Mouse (Mus musculus): ENCODE data around the gene Gpr31b. TPM values are rescaled to one million over a fixed set of nuclear protein-coding genes. Genes with fewer than 3 reads are reported as not detected.
"Not testable (repeated sequence)": the region's sequence is repeated elsewhere in the genome, so short reads cannot be mapped to it uniquely, and the experiment has no call there.

Gpr31b gene
- polyA plus RNA-seq (2015; fragmentation: Nextera tagmentation; extraction: Ambion mirVana): 0.16 TPM in 1 of 2 replicates, not detected in the other

- not testable (repeated sequence) for DNase-seq (ENCODE audit: low spot score)
Measured at GRCm38 (mm10) chr17:13052124-13052813, at the start of gene Gpr31b. Gene Gpr31b (minus strand): TSS chr17:13052296.

- not testable (repeated sequence) for DNase-seq (ENCODE audit: low spot score)
Measured at GRCm38 (mm10) chr17:13092960-13093359, 40.9 kb upstream of the Gpr31b start.

GRCm38 (mm10) chr17:13092100-13092764, 40.1 kb upstream of the Gpr31b start:
- DNase-seq (ENCODE audit: low spot score): not testable (repeated sequence)

GRCm38 (mm10) chr17:13091510-13091909, 39.4 kb upstream of the Gpr31b start:
- DNase-seq (ENCODE audit: low spot score): not testable (repeated sequence)

- DNase-seq (ENCODE audit: low spot score): not testable (repeated sequence)
Measured at GRCm38 (mm10) chr17:13069227-13069626, 17.1 kb upstream of the Gpr31b start.

GRCm38 (mm10) chr17:13067864-13068385, 15.8 kb upstream of the Gpr31b start:
- DNase-seq (ENCODE audit: low spot score): not testable (repeated sequence)

- not testable (repeated sequence) for DNase-seq (ENCODE audit: low spot score)
Measured at GRCm38 (mm10) chr17:13062882-13063281, 10.8 kb upstream of the Gpr31b start.

GRCm38 (mm10) chr17:13060804-13061203, 8.7 kb upstream of the Gpr31b start, which contains the start of gene Tcp10b:
Gene Tcp10b (plus strand): TSS chr17:13061104.
- DNase-seq (ENCODE audit: low spot score): not testable (repeated sequence)

GRCm38 (mm10) chr17:13043846-13044673, 8.0 kb downstream of the Gpr31b start:
- DNase-seq (ENCODE audit: low spot score): peak; percentile 61

GRCm38 (mm10) chr17:13036627-13037192, 15.4 kb downstream of the Gpr31b start:
- not testable (repeated sequence) for DNase-seq (ENCODE audit: low spot score)

GRCm38 (mm10) chr17:13013316-13013715, 38.8 kb downstream of the Gpr31b start:
- DNase-seq (ENCODE audit: low spot score): no peak

- peak; percentile 68 for DNase-seq (ENCODE audit: low spot score)
Measured at GRCm38 (mm10) chr17:13009887-13010286, 42.2 kb downstream of the Gpr31b start.

- no peak for DNase-seq (ENCODE audit: low spot score)
Measured at GRCm38 (mm10) chr17:13008528-13008927, 43.6 kb downstream of the Gpr31b start.

- DNase-seq (ENCODE audit: low spot score): peak; percentile 92
Measured at GRCm38 (mm10) chr17:13007730-13008425, 44.2 kb downstream of the Gpr31b start.

GRCm38 (mm10) chr17:13006984-13007383, 45.1 kb downstream of the Gpr31b start:
- DNase-seq (ENCODE audit: low spot score): no peak

- DNase-seq (ENCODE audit: low spot score): not testable (repeated sequence)
Measured at GRCm38 (mm10) chr17:13006546-13006945, 45.5 kb downstream of the Gpr31b start, which contains the start of gene Sod2. Gene Sod2 (plus strand): TSS chr17:13006846.

- DNase-seq (ENCODE audit: low spot score): not testable (repeated sequence)
Measured at GRCm38 (mm10) chr17:13004436-13004835, 47.7 kb downstream of the Gpr31b start.

- not testable (repeated sequence) for DNase-seq (ENCODE audit: low spot score)
Measured at GRCm38 (mm10) chr17:13002243-13002642, 49.9 kb downstream of the Gpr31b start.
